Mouse (Mus musculus) cerebellum, adult 2 months (tissue): Measurements from ENCODE around the gene Rasgrp1. TPM values are rescaled to one million over a fixed set of nuclear protein-coding genes. Genes with fewer than 3 reads are reported as not detected.
A peak's percentile ranks its signal among the peaks of the same experiment; 100 is the strongest.

Experiments used
- DNase-seq, 2 experiments: peaks; one replicate each; pipeline ENCODE4 v3.0.0; 2021
- H3K27ac ChIP-seq: fragments of 200-500 bp; 2 replicates; pipeline ENCODE4 v1.5.1; 2012; ENCODE audit warnings: low read length, control low read depth, inconsistent platforms; ENCODE audit not compliant: insufficient read depth
- H3K27me3 ChIP-seq: fragments of 200-500 bp; 2 replicates; pipeline ENCODE4 v1.6.1; 2012; ENCODE audit warnings: inconsistent platforms, mild to moderate bottlenecking, low read length, moderate library complexity; ENCODE audit not compliant: control insufficient read depth, insufficient read depth
- H3K4me1 ChIP-seq: fragments of 200-500 bp; 2 replicates; pipeline ENCODE4 v1.6.1; 2011; ENCODE audit warnings: low read length; ENCODE audit not compliant: control insufficient read depth, insufficient read depth
- H3K4me3 ChIP-seq: fragments of 200-500 bp; replicated peaks from 2 replicates; pipeline ENCODE3; 2011; ENCODE audit warnings: mild to moderate bottlenecking, low read depth, low read length, control low read depth; ENCODE audit not compliant: insufficient read depth
- CTCF ChIP-seq: fragments of 200-500 bp; IDR thresholded peaks from 2 replicates; pipeline ENCODE4 v1.5.1; 2011; ENCODE audit warnings: low read depth, mild to moderate bottlenecking, control low read depth, low read length, moderate library complexity, borderline replicate concordance; ENCODE audit not compliant: insufficient read depth
- POLR2A ChIP-seq: fragments of 200-500 bp; IDR thresholded peaks from 2 replicates; pipeline ENCODE4 v1.6.1; 2011; ENCODE audit warnings: low read length, control low read depth, borderline replicate concordance; ENCODE audit not compliant: insufficient read depth
- WGBS: fragments of 180-500 bp; shearing (Covaris S2); methylation state at CpG from one replicate; pipeline ENCODE4 v1.1.7; 2018; 5-methylcytosine and 5-hydroxymethylcytosine counted together
- polyA plus RNA-seq: library from polyadenylated mRNA; depleted of rRNA; stranded (reverse); fragments of >200 nt; gene quantifications from 2 replicates; pipeline ENCODE4 v1.2.3, GENCODE M21; 2012; rRNA removed

Rasgrp1 gene
- 19.1 and 21.1 TPM in 2 replicates for polyA plus RNA-seq

- Histone ChIP-seq H3K4me1 (no peaks in the 10 kb centered on the region), H3K27me3 (no peaks in the 10 kb centered on the region), H3K4me3 (peak within 1 kb of the TSS; percentile 52), H3K27ac (no peak within 1 kb of the TSS)
- TF ChIP-seq POLR2A, result no peak
- no peak for TF ChIP-seq CTCF
- 3% methylated on average over 56 of the region's 56 CpGs for WGBS
- DNase-seq, result peak in 1 of 2 experiments; percentile 24
Observed at GRCm38 (mm10) chr2:117342547-117343239, at the start of gene Rasgrp1. Rasgrp1 (minus strand) TSS chr2:117343001.

- TF ChIP-seq POLR2A (no peak), CTCF (no peak)
- 53% methylated on average over 17 of the region's 17 CpGs for WGBS
- no peak overlapping the region for H3K27ac ChIP-seq
Observed at GRCm38 (mm10) chr2:117389925-117390892, 47.4 kb upstream of the Rasgrp1 start.

DNA sequence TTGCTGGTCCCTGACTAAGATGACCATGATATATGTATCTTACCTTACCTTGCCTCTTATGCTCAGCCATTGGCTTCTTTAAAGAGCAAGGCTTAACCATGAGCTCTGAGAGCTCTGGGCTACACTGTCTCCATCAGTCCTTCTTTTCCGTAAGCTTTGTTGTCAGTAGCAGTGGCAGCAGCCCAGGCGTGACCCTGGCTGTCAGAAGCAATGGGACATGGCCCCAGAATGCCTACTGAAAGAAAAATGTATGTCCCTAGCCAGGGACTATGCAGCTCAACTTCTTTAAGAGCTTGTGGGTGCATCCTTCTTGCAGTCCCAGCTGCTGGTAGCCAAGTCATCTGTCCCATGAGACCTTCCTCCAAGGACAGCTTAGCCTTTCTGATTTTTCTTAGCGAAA, 46.7 kb upstream of the Rasgrp1 start:
- Histone ChIP-seq H3K27me3 (no peaks in the 10 kb centered on the region), H3K4me3 (no peak overlapping the region), H3K27ac (no peak overlapping the region), H3K4me1 (no peaks in the 10 kb centered on the region)
- no peak for TF ChIP-seq CTCF
- TF ChIP-seq POLR2A, result no peak
- no peak for DNase-seq
- 70% methylated on average over 3 of the region's 3 CpGs for WGBS

More at GRCm38 (mm10) chr2:117389925-117390892, 47.4 kb upstream of the Rasgrp1 start:
- no peaks in the 10 kb centered on the region for H3K4me1 ChIP-seq
- H3K4me3 ChIP-seq, result no peak overlapping the region
- DNase-seq, result no peak
- H3K27me3 ChIP-seq, result no peaks in the 10 kb centered on the region

DNA sequence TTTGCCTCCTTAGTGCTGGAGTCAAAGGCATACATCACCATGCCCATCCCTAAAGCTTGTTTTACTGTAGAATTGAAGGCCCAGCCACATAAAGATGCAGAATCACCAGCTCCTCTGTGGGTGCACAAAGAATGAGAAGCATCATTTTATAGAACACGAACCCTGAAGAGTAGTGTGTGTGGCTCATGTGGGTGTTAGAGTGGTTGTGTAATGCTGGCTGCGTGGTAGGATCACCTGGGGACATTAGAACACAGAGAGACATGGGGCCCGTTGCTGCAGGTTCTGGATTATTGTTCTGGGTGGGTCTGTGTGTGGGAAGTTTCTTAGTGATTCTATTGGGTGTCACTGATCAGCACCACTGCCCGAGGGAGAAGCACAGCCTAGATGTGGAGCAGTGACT, 45.3 kb upstream of the Rasgrp1 start:
- Histone ChIP-seq H3K4me1 (no peaks in the 10 kb centered on the region), H3K27ac (no peak overlapping the region), H3K27me3 (no peaks in the 10 kb centered on the region), H3K4me3 (no peak overlapping the region)
- 91% methylated on average over 4 of the region's 4 CpGs for WGBS
- TF ChIP-seq POLR2A, result no peak
- TF ChIP-seq CTCF, result no peak
- no peak for DNase-seq

- 75% methylated on average over 12 of the region's 12 CpGs for WGBS
- H3K27ac ChIP-seq, result no peak overlapping the region
Observed at GRCm38 (mm10) chr2:117386981-117387705, 44.3 kb upstream of the Rasgrp1 start.

DNA sequence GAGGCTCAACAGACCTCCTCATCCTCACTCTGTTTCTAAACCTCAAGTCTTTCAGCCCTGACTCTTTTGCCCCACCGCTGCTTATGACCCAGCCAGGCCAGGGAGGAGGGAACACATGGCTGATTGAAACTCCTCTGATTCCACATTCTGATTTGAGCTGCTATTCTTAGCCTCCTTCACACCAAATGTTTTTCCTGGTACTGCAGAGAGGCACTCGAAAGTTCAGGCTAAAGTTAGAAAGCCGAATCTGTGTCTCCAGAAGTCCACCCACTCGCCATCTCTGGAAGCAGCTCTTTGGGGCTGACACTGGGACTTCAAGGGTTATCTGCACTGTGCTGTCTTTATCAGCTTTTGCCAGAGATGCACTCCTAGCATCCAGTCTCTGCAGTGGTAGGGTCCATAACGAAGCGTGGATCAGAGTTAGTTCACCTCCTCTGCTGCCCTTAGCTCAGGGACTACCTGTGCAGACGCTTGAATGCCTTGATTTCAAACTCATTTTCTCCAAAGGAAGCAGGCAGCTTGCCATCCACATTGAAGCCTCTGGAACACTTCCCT, 43.3 kb upstream of the Rasgrp1 start:
- Histone ChIP-seq H3K4me1 (no peaks in the 10 kb centered on the region), H3K4me3 (no peak overlapping the region), H3K27ac (no peak overlapping the region), H3K27me3 (no peaks in the 10 kb centered on the region)
- TF ChIP-seq CTCF (no peak), POLR2A (no peak)
- no peak for DNase-seq
- 79% methylated on average over 7 of the region's 7 CpGs for WGBS

More at GRCm38 (mm10) chr2:117386981-117387705, 44.3 kb upstream of the Rasgrp1 start:
- Histone ChIP-seq H3K4me3 (no peak overlapping the region), H3K27me3 (no peaks in the 10 kb centered on the region), H3K4me1 (no peaks in the 10 kb centered on the region)
- no peak for DNase-seq
- no peak for TF ChIP-seq POLR2A
- no peak for TF ChIP-seq CTCF

DNA sequence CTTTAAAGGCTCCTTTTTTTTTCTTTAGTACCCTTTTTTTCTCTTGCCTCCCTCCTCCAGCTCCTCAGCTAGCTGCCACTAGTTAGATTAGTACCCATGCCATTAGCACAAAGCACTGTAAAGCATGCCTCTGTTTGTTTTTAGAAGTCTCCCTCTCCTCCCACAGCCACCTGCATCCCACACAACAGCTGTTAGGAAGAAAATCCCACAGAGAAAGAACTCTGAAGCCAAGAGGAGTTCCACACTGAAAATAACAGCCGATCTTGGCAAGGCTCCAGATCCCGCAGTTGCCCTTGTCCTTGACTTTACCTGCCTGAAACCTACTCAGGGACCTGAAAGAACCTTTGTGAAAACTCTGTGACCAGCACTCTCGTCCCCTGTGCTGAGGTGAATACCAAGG, 38.5 kb upstream of the Rasgrp1 start:
- H3K4me3 ChIP-seq, result no peak overlapping the region
- 15% methylated on average over 3 of the region's 3 CpGs for WGBS
- no peak for TF ChIP-seq CTCF
- H3K27me3 ChIP-seq, result no peaks in the 10 kb centered on the region
- H3K27ac ChIP-seq, result no peak overlapping the region
- H3K4me1 ChIP-seq, result no peaks in the 10 kb centered on the region
- DNase-seq, result peak; percentile 31 to 44
